8 mouse cellular contexts compared by ENCODE assay signal in the genomic region with DNA sequence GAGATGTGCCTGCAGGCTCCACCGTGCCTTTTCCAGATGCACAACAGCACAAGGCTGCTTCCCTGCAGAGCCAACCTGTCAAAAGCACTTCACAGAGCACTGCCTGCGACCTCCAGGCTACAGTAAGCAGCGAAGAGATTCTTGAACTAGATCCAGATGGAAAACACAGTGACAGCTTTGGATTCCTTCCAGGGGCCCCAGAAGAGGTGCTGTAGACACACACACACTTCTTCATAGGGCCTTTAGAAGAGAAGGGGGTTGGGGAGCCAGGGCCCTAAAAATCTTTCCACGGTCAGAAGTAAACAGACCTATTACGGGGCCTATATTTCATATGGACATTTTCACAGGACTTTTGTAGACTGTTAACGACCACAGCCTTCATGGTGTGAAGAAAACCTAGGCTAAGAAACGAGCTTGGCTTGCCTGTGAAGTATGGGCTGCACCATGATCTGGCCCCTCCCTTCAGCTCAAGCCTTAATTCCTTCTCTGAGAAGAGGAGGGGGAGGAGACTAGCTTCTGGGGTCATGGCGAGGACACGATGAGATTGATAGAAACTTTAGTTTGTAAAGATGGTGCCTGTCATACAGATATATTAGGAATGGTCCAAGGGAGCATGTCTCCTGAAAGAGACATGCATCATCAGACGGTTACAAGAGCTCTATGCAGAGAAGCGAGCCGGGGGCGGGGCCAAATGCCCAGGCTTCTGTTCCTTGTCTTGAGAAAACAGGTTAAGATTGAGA.
DNase-seq lines count a peak whose midpoint lies in the region; ATAC-seq and TF ChIP-seq lines count a peak whose summit lies in the region.

No protein-coding gene starts in this region.

- no peak overlapping the region for H3K9ac ChIP-seq in hindbrain, postnatal 0 days (replicated peaks; ENCODE audit: low read length)
- H3K9ac ChIP-seq in lung, embryonic 16.5 days (ENCODE audit: low read length), result no peak overlapping the region

- H3K27me3 ChIP-seq in hindbrain, postnatal 0 days (ENCODE audit: insufficient read depth, low read length), result no peaks in the 10 kb centered on the region
- no peaks in the 10 kb centered on the region for H3K27me3 ChIP-seq in lung, embryonic 16.5 days (ENCODE audit: control insufficient read depth, insufficient read depth, low read depth, low read length)

- no peak for TF ChIP-seq CTCF in hindbrain, postnatal 0 days (IDR thresholded peaks at IDR 0.05; ENCODE audit: low read depth)

- WGBS in hindbrain, postnatal 0 days, result 44% methylated on average over 13 of the region's 13 CpGs
- WGBS in lung, embryonic 16.5 days, result 16% methylated on average over 13 of the region's 13 CpGs

- no peaks in the 10 kb centered on the region for H3K36me3 ChIP-seq in hindbrain, postnatal 0 days (ENCODE audit: insufficient read depth, low read length)
- H3K36me3 ChIP-seq in lung, embryonic 16.5 days (ENCODE audit: control insufficient read depth, insufficient read depth, low read length), result no peaks in the 10 kb centered on the region

- ATAC-seq in hindbrain, postnatal 0 days, result peak; percentile 21; the same call in 1 of the 2 replicates
- peak; percentile 93 for ATAC-seq in lung, embryonic 16.5 days (ENCODE audit: low read depth)

- H3K4me1 ChIP-seq in hindbrain, postnatal 0 days (ENCODE audit: insufficient read depth, low read length), result no peaks in the 10 kb centered on the region
- peaks cover 20% of the 10 kb centered on the region for H3K4me1 ChIP-seq in lung, embryonic 16.5 days (replicated peaks; ENCODE audit: control insufficient read depth, insufficient read depth, low read length)

- DNase-seq in adrenal gland, adult 2 months, result peak; percentile 64
- peak; percentile 65 for DNase-seq in embryo, embryonic 10.5 days (ENCODE audit: low spot score)
- peak; percentile 55 for DNase-seq in hindbrain, postnatal 0 days (ENCODE audit: low spot score)
- no peak for DNase-seq in right cerebral cortex, postnatal 25 days
- DNase-seq in left cerebral cortex, adult 9 months (ENCODE audit: low spot score in 2 of 2), result no peak
- no peak for DNase-seq in layer of hippocampus, postnatal 10 days (ENCODE audit: low spot score in 2 of 2)
- no peak for DNase-seq in testis, postnatal 10 days (ENCODE audit: low spot score)

- H3K4me2 ChIP-seq in hindbrain, postnatal 0 days (ENCODE audit: low read depth, low read length), result no peak overlapping the region
- H3K4me2 ChIP-seq in lung, embryonic 16.5 days (ENCODE audit: low read depth, low read length), result peak overlapping the region; percentile 21

- H3K4me3 ChIP-seq in hindbrain, postnatal 0 days (ENCODE audit: low read length), result no peak overlapping the region
- H3K4me3 ChIP-seq in lung, embryonic 16.5 days (ENCODE audit: low read length), result no peak overlapping the region

- no peak overlapping the region for H3K27ac ChIP-seq in hindbrain, postnatal 0 days
- H3K27ac ChIP-seq in lung, embryonic 16.5 days (ENCODE audit: low read length), result peak overlapping the region; percentile 63

- no peaks in the 10 kb centered on the region for H3K9me3 ChIP-seq in hindbrain, postnatal 0 days (ENCODE audit: low read length)
- no peaks in the 10 kb centered on the region for H3K9me3 ChIP-seq in lung, embryonic 16.5 days (ENCODE audit: control insufficient read depth, low read length)

Comparison
In these comparisons a context has a peak if more than half of its experiments do, and no peak if none do; other contexts are left out.
1. DNase-seq: peak in adrenal gland, adult 2 months (single experiment), embryo, embryonic 10.5 days (single experiment) and hindbrain, postnatal 0 days (single experiment); none in right cerebral cortex, postnatal 25 days (single experiment), left cerebral cortex, adult 9 months (0 of 2), layer of hippocampus, postnatal 10 days (0 of 2) and testis, postnatal 10 days (single experiment).